Mouse (Mus musculus) bone marrow macrophage, adult 2 months (primary cell): ENCODE measurements at regions not wholly inside any gene's neighbourhood (a gene's known extent, or its start where the extent isn't known, plus 50 kb on each side); places are given as distances from the start of the nearest gene placed in this dataset.

Experiments
- H3K27ac ChIP-seq: 2 replicates; pipeline ENCODE4 v1.5.1; 2012; ENCODE audit warnings: low read depth, low read length; ENCODE audit not compliant: insufficient read depth
- H3K4me1 ChIP-seq: 2 replicates; pipeline ENCODE4 v1.6.1; 2012; ENCODE audit warnings: low read length; ENCODE audit not compliant: control insufficient read depth, insufficient read depth
- H3K4me3 ChIP-seq: 2 replicates; pipeline ENCODE4 v1.5.1; 2012; ENCODE audit warnings: mild to moderate bottlenecking, low read length, moderate library complexity; ENCODE audit not compliant: insufficient read depth
- CTCF ChIP-seq: IDR thresholded peaks from 2 replicates; pipeline ENCODE4 v1.5.1; 2012; ENCODE audit warnings: low read depth, mild to moderate bottlenecking, low read length, moderate library complexity
- POLR2A ChIP-seq: IDR thresholded peaks from 2 replicates; pipeline ENCODE4 v1.6.1; 2012; ENCODE audit warnings: mild to moderate bottlenecking, low read depth, low read length, borderline replicate concordance

- H3K27ac ChIP-seq: no peak overlapping the region
- no peak for TF ChIP-seq POLR2A
- no peak overlapping the region for H3K4me3 ChIP-seq
- H3K4me1 ChIP-seq: no peaks in the 10 kb centered on the region
Observed at GRCm38 (mm10) chr19:27694478-27694877, 264.9 kb upstream of the Pum3 start.

- TF ChIP-seq CTCF (no peak), POLR2A (no peak)
- Histone ChIP-seq H3K27ac (no peak overlapping the region), H3K4me1 (no peaks in the 10 kb centered on the region), H3K4me3 (no peak overlapping the region)
Observed at GRCm38 (mm10) chr19:27693706-27694105, 264.1 kb upstream of the Pum3 start.

GRCm38 (mm10) chr19:27692944-27693343 is 263.3 kb upstream of the Pum3 start:
- Histone ChIP-seq H3K4me3 (no peak overlapping the region), H3K4me1 (no peaks in the 10 kb centered on the region), H3K27ac (no peak overlapping the region)
- TF ChIP-seq POLR2A (no peak), CTCF (no peak)

GRCm38 (mm10) chr19:27683426-27683825 is 253.8 kb upstream of the Pum3 start:
- TF ChIP-seq POLR2A: no peak
- 0 out of 2 replicates have a peak, but pooled peaks have one; percentile 28 for TF ChIP-seq CTCF
- no peak overlapping the region for H3K4me3 ChIP-seq

GRCm38 (mm10) chr19:27679427-27679826 is 249.8 kb upstream of the Pum3 start:
- no peak overlapping the region for H3K4me3 ChIP-seq

More at GRCm38 (mm10) chr19:27683426-27683825, 253.8 kb upstream of the Pum3 start:
- H3K27ac ChIP-seq: no peak overlapping the region
- H3K4me1 ChIP-seq: no peaks in the 10 kb centered on the region

GRCm38 (mm10) chr19:27672679-27673190 is 243.1 kb upstream of the Pum3 start:
- TF ChIP-seq POLR2A (no peak), CTCF (no peak)

More at GRCm38 (mm10) chr19:27679427-27679826, 249.8 kb upstream of the Pum3 start:
- TF ChIP-seq CTCF: no peak
- no peak for TF ChIP-seq POLR2A
- Histone ChIP-seq H3K4me1 (no peaks in the 10 kb centered on the region), H3K27ac (no peak overlapping the region)

GRCm38 (mm10) chr19:27663296-27663695 is 233.7 kb upstream of the Pum3 start:
- Histone ChIP-seq H3K4me1 (no peaks in the 10 kb centered on the region), H3K4me3 (no peak overlapping the region), H3K27ac (no peak overlapping the region)
- TF ChIP-seq CTCF (no peak), POLR2A (no peak)

More at GRCm38 (mm10) chr19:27672679-27673190, 243.1 kb upstream of the Pum3 start:
- no peak overlapping the region for H3K27ac ChIP-seq
- no peaks in the 10 kb centered on the region for H3K4me1 ChIP-seq
- H3K4me3 ChIP-seq: no peak overlapping the region

GRCm38 (mm10) chr19:27641001-27641400 is 211.4 kb upstream of the Pum3 start:
- TF ChIP-seq POLR2A (no peak), CTCF (no peak)
- H3K27ac ChIP-seq: no peak overlapping the region
- no peak overlapping the region for H3K4me3 ChIP-seq
- no peaks in the 10 kb centered on the region for H3K4me1 ChIP-seq

GRCm38 (mm10) chr19:27633105-27633504 is 203.5 kb upstream of the Pum3 start:
- H3K4me1 ChIP-seq: no peaks in the 10 kb centered on the region
- no peak overlapping the region for H3K4me3 ChIP-seq
- TF ChIP-seq CTCF (no peak), POLR2A (no peak)
- H3K27ac ChIP-seq: no peak overlapping the region

GRCm38 (mm10) chr19:27627626-27628025 is 198.0 kb upstream of the Pum3 start:
- Histone ChIP-seq H3K27ac (no peak overlapping the region), H3K4me1 (no peaks in the 10 kb centered on the region), H3K4me3 (no peak overlapping the region)
- no peak for TF ChIP-seq CTCF
- no peak for TF ChIP-seq POLR2A

- no peak for TF ChIP-seq CTCF
- TF ChIP-seq POLR2A: no peak
- no peak overlapping the region for H3K4me3 ChIP-seq
- H3K27ac ChIP-seq: no peak overlapping the region
- H3K4me1 ChIP-seq: no peaks in the 10 kb centered on the region
Observed at GRCm38 (mm10) chr19:27617522-27617921, 187.9 kb upstream of the Pum3 start.
